Mouse (Mus musculus) erythroblast, embryonic 14.5 days (primary cell): ENCODE results near the gene Fer.

ENCODE experiments used
- GATA1 ChIP-seq: IDR thresholded peaks from 2 replicates; pipeline ENCODE4 v1.6.1; 2012; ENCODE audit warnings: low read length, inconsistent platforms, mixed read lengths
- TAL1 ChIP-seq: IDR thresholded peaks from 3 replicates; pipeline ENCODE4 v1.6.1; 2012; ENCODE audit warnings: low read length, inconsistent platforms, mixed read lengths

DNA sequence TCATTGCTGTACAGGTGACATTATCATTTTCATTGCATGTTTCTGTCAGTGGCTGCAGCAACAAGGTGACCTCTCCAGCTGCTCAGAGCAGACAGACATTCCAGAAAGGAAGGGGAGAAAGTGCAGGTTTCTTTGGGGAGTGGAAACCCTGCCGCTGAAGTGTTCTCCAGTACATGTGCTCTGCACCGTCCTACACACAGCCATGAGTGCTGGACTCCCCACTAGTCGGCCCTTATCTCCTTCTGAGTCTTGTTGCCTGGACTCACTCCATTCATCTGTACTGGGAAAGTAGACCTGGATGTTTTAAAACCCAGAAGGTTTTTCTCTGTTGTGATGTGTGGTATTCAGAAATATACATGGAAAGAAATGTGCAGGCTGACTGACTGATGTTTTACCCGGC lies 109.3 kb downstream of the Fer start:
- TF ChIP-seq GATA1 (no peak), TAL1 (no peak)
